35 mouse cellular contexts compared by ENCODE assay signal in genomic region chr4:148609805-148610204, GRCm38 (mm10). TPM values are rescaled to one million over a fixed set of nuclear protein-coding genes. Genes with fewer than 3 reads are reported as not detected.
DNase-seq lines count a peak whose midpoint lies in the region; ATAC-seq and TF ChIP-seq lines count a peak whose summit lies in the region.
"Had no signal": no experiment of that assay in that cellular context is flagged by ENCODE, and none has a peak within 500 bp of the region (broad histone marks: within the 10 kb centered on the region; RNA-seq: fewer than 3 reads in every experiment).

No protein-coding gene starts in this region.

- no peak overlapping the region for H3K4me2 ChIP-seq in kidney, postnatal 0 days (ENCODE audit: low read length)
- H3K4me2 ChIP-seq in CH12.LX (ENCODE audit: insufficient read depth, low read depth, poor library complexity, severe bottlenecking) = no peak overlapping the region
- H3K4me2 ChIP-seq: heart, embryonic 13.5 days; hindbrain, embryonic 14.5 days; midbrain, embryonic 12.5 days; neural tube, embryonic 13.5 days had no signal

- peaks cover 46% of the 10 kb centered on the region for H3K36me3 ChIP-seq in heart, embryonic 10.5 days
- H3K36me3 ChIP-seq in kidney, postnatal 0 days (ENCODE audit: insufficient read depth, low read length) = peaks cover 8% of the 10 kb centered on the region; the same call in 1 of the 2 replicates
- peaks cover 18 to 48% of the 10 kb centered on the region in 2 experiments for H3K36me3 ChIP-seq in CH12.LX (replicated peaks in 1 of 2; ENCODE audit: control insufficient read depth in 1 of 2, insufficient read depth in 1 of 2, low read length in 1 of 2)

- WGBS in heart, embryonic 10.5 days = 88% methylated on average over 5 of the region's 5 CpGs
- 70% methylated on average over 5 of the region's 5 CpGs for WGBS in kidney, postnatal 0 days

- dilution Hi-C loops in CH12.LX (cut with MboI; ENCODE audit: extremely low pct_ligation_motif_present, extremely low pct_unique_long_range_greater_than_20kb, low sequenced_read_pairs) = no loop called here

- TF ChIP-seq POLR2A in CH12.LX (IDR thresholded peaks at IDR 0.05; ENCODE audit: low read depth, low read length) = peak; percentile 11; the same call in 1 of the 2 replicates

- no peak for ATAC-seq in kidney, postnatal 0 days (replicated peaks; ENCODE audit: low FRiP score, low read depth)
- ATAC-seq: forebrain, embryonic 14.5 days; intestine, postnatal 0 days; lung, postnatal 0 days had no signal

- H3K9ac ChIP-seq in kidney, postnatal 0 days (ENCODE audit: low read depth, low read length) = 0 out of 2 replicates have a peak overlapping the region, but pooled peaks have one; percentile 18
- H3K9ac ChIP-seq in CH12.LX (ENCODE audit: insufficient read depth, low read depth) = no peak overlapping the region
- H3K9ac ChIP-seq: heart, embryonic 13.5 days; hindbrain, embryonic 14.5 days; midbrain, embryonic 12.5 days; neural tube, embryonic 13.5 days had no signal

- no peak for TF ChIP-seq CTCF in kidney, postnatal 0 days (IDR thresholded peaks at IDR 0.05; ENCODE audit: low read depth)
- no peak for TF ChIP-seq CTCF in CH12.LX (conservative IDR thresholded peaks at IDR 0.05 in 1 of 2, IDR thresholded peaks at IDR 0.05 in 1 of 2; ENCODE audit: low read depth in 2 of 2, low read length in 2 of 2)

- in situ Hi-C loops in CH12.LX (cut with MboI; ENCODE audit: low pct_ligation_motif_present, low pct_unique_long_range_greater_than_20kb, low sequenced_read_pairs) = loop anchor here (25.0 kb wide), 1 partner anchor 448 kb away; the partner anchor contains the start of genes Fbxo2, Fbxo44 and Fbxo6

- no peaks in the 10 kb centered on the region for H3K27me3 ChIP-seq in heart, embryonic 10.5 days (ENCODE audit: insufficient read depth, poor library complexity, severe bottlenecking)
- H3K27me3 ChIP-seq in kidney, postnatal 0 days (ENCODE audit: insufficient read depth, low read length) = no peaks in the 10 kb centered on the region
- H3K27me3 ChIP-seq in CH12.LX (replicated peaks) = no peaks in the 10 kb centered on the region
- H3K27me3 ChIP-seq: heart, embryonic 13.5 days; megakaryocyte, embryonic 14.5 days; midbrain, embryonic 12.5 days; neural tube, embryonic 13.5 days had no signal

- no peak overlapping the region for H3K4me3 ChIP-seq in heart, embryonic 10.5 days
- no peak overlapping the region for H3K4me3 ChIP-seq in kidney, postnatal 0 days (replicated peaks; ENCODE audit: low read depth, low read length)
- H3K4me3 ChIP-seq in CH12.LX (replicated peaks in 1 of 3; ENCODE audit: low read depth in 2 of 3, low read length in 2 of 3, poor library complexity in 1 of 3) = no peak overlapping the region
- H3K4me3 ChIP-seq: erythroblast, embryonic 14.5 days; heart, adult 2 months; heart, embryonic 13.5 days; layer of hippocampus, adult 2 months; megakaryocyte, embryonic 14.5 days; midbrain, embryonic 12.5 days; neural tube, embryonic 13.5 days had no signal

- peaks cover 11% of the 10 kb centered on the region; the same call in 1 of the 2 replicates for H3K4me1 ChIP-seq in heart, embryonic 10.5 days
- H3K4me1 ChIP-seq in kidney, postnatal 0 days (replicated peaks; ENCODE audit: insufficient read depth, low read length) = 0 out of 2 replicates have a peak, but pooled peaks cover 5% of the 10 kb centered on the region
- H3K4me1 ChIP-seq in CH12.LX (ENCODE audit: control insufficient read depth in 1 of 2, insufficient read depth in 2 of 2) = peaks cover 0 to 5% of the 10 kb centered on the region in 2 experiments; a peak in 1 of 4 replicates
- H3K4me1 ChIP-seq: midbrain, embryonic 12.5 days had no signal

- H3K79me2 ChIP-seq in CH12.LX (replicated peaks; ENCODE audit: control insufficient read depth, extremely low read depth, insufficient read depth, poor library complexity, severe bottlenecking) = no peaks in the 10 kb centered on the region

- DNase-seq in heart, embryonic 10.5 days (ENCODE audit: low spot score) = peak; percentile 62
- DNase-seq in heart, adult 11 months = no peak
- DNase-seq in kidney, postnatal 0 days (ENCODE audit: low spot score) = peak; percentile 22
- no peak for DNase-seq in kidney, postnatal 10 days
- no peak for DNase-seq in CH12.LX (ENCODE audit: extremely low read depth)
- peak; percentile 44 to 59 for DNase-seq in kidney, postnatal 36 days
- no peak for DNase-seq in layer of hippocampus, postnatal 25 days (ENCODE audit: extremely low spot score in 1 of 2, low spot score in 1 of 2)
- DNase-seq: adrenal gland, adult 2 months; adrenal gland, postnatal 36 days; cerebellum, adult 18-20 months; gastrocnemius, postnatal 36 days; heart, adult 2 months; heart, postnatal 10 days; left cerebral cortex, postnatal 4 days; liver; lung, adult 18-20 months; lung, postnatal 4 days; thymus, adult 2 months; thymus, postnatal 36 days had no signal

- no peak overlapping the region for H3K27ac ChIP-seq in heart, embryonic 10.5 days
- H3K27ac ChIP-seq in kidney, postnatal 0 days = 0 out of 2 replicates have a peak overlapping the region, but pooled peaks have one; percentile 61
- no peak overlapping the region for H3K27ac ChIP-seq in CH12.LX (ENCODE audit: insufficient read depth, low read depth)
- H3K27ac ChIP-seq: heart, adult 2 months; hindbrain, embryonic 14.5 days; layer of hippocampus, adult 2 months; midbrain, embryonic 12.5 days; neural tube, embryonic 13.5 days had no signal

- no peak for TF ChIP-seq EP300 in CH12.LX (IDR thresholded peaks at IDR 0.05; ENCODE audit: low read length)

- H3K9me3 ChIP-seq in heart, embryonic 10.5 days = no peaks in the 10 kb centered on the region
- H3K9me3 ChIP-seq in kidney, postnatal 0 days (replicated peaks; ENCODE audit: low read length) = no peaks in the 10 kb centered on the region
- H3K9me3 ChIP-seq in CH12.LX (replicated peaks; ENCODE audit: low read length) = no peaks in the 10 kb centered on the region
- H3K9me3 ChIP-seq: heart, embryonic 13.5 days; megakaryocyte, embryonic 14.5 days; midbrain, embryonic 12.5 days; neural tube, embryonic 13.5 days had no signal

- no peak for TF ChIP-seq RAD21 in CH12.LX (IDR thresholded peaks at IDR 0.05; ENCODE audit: low read depth, low read length)

TF ChIP-seq in CH12.LX, 34 proteins besides CTCF, POLR2A, EP300 and RAD21:
- TF ChIP-seq SIN3A (IDR thresholded peaks at IDR 0.05; ENCODE audit: low read length) (no peak), NRF1 (IDR thresholded peaks at IDR 0.05; ENCODE audit: low read depth, low read length) (no peak), BHLHE40 (IDR thresholded peaks at IDR 0.05; ENCODE audit: low read depth, low read length) (no peak), UBTF (IDR thresholded peaks at IDR 0.05; ENCODE audit: low read depth, low read length) (no peak)
TF ChIP-seq in CH12.LX: peak in this region for 0.

RNA-seq across cellular contexts. Expression of gene Masp2, which starts 7.5 kb away (rescaled TPM):
- polyA plus RNA-seq in heart, embryonic 10.5 days (2016; fragmentation: Nextera tagmentation; extraction: Ambion mirVana) = 0.27 and 0.82 TPM in 2 replicates
- polyA plus RNA-seq in kidney, postnatal 0 days (2015; fragmentation: Nextera tagmentation; extraction: Ambion mirVana) = 0.15 TPM in 1 of 2 replicates, not detected in the other
- total RNA-seq in CH12.LX (2012; rRNA removed) (0.85 and 1.3 TPM in 2 replicates), CH12.LX (2014; rRNA removed) (0.11 TPM in 1 of 2 replicates, not detected in the other)
- 0.21 TPM in 1 of 2 replicates, not detected in the other for polyA plus RNA-seq in CH12.LX (2012; ENCODE audit: insufficient read length, low read depth)
- 1 to 10 TPM; 3.0 to 3.9 TPM for total RNA-seq in layer of hippocampus, postnatal 25 days (2021)
- polyA plus RNA-seq: forebrain, embryonic 14.5 days; heart, embryonic 13.5 days; intestine, postnatal 0 days; lung, postnatal 0 days; midbrain, embryonic 12.5 days; midbrain, postnatal 0 days had no signal

RNA-seq across cellular contexts. Expression of gene Tardbp, which starts 17.0 kb away (rescaled TPM):
- 238 and 301 TPM in 2 replicates for polyA plus RNA-seq in heart, embryonic 10.5 days (2016; fragmentation: Nextera tagmentation; extraction: Ambion mirVana)
- 241 and 281 TPM in 2 replicates for polyA plus RNA-seq in kidney, postnatal 0 days (2015; fragmentation: Nextera tagmentation; extraction: Ambion mirVana)
- total RNA-seq in CH12.LX (2012; rRNA removed) (176 and 238 TPM in 2 replicates), CH12.LX (2014; rRNA removed) (341 and 403 TPM in 2 replicates)
- 617 and 618 TPM in 2 replicates for polyA plus RNA-seq in CH12.LX (2012; ENCODE audit: insufficient read length, low read depth)
- 100 to 1,000 TPM; 188 to 216 TPM for total RNA-seq in layer of hippocampus, postnatal 25 days (2021)

RNA-seq across cellular contexts. Expression of gene Srm, which starts 18.5 kb away (rescaled TPM):
- 197 and 306 TPM in 2 replicates for polyA plus RNA-seq in heart, embryonic 10.5 days (2016; fragmentation: Nextera tagmentation; extraction: Ambion mirVana)
- polyA plus RNA-seq in kidney, postnatal 0 days (2015; fragmentation: Nextera tagmentation; extraction: Ambion mirVana) = 122 and 125 TPM in 2 replicates
- total RNA-seq in CH12.LX (2012; rRNA removed) (151 and 213 TPM in 2 replicates), CH12.LX (2014; rRNA removed) (127 and 136 TPM in 2 replicates)
- 521 and 640 TPM in 2 replicates for polyA plus RNA-seq in CH12.LX (2012; ENCODE audit: insufficient read length, low read depth)
- 10 to 100 TPM; 70.5 to 78.1 TPM for total RNA-seq in layer of hippocampus, postnatal 25 days (2021)

RNA-seq across cellular contexts. Expression of gene Gm572, which starts 33.3 kb away (rescaled TPM):
- polyA plus RNA-seq in heart, embryonic 10.5 days (2016; fragmentation: Nextera tagmentation; extraction: Ambion mirVana) = not detected in 2 replicates
- polyA plus RNA-seq in kidney, postnatal 0 days (2015; fragmentation: Nextera tagmentation; extraction: Ambion mirVana) = not detected in 2 replicates
- total RNA-seq in CH12.LX (2012; rRNA removed) (not detected in 2 replicates), CH12.LX (2014; rRNA removed) (not detected in 2 replicates)
- not detected in 2 replicates for polyA plus RNA-seq in CH12.LX (2012; ENCODE audit: insufficient read length, low read depth)
- total RNA-seq in layer of hippocampus, postnatal 25 days (2021) = not detected
- total RNA-seq: adrenal gland, adult 2 months; adrenal gland, postnatal 36 days; hematopoietic stem cell, adult 5-6 weeks; layer of hippocampus, adult 2 months; layer of hippocampus, postnatal 14 days; left cerebral cortex, postnatal 4 days had no signal
- polyA plus RNA-seq: brain, embryonic 14.5 days; cortical plate, adult 2 months; erythroblast, embryonic 14.5 days; forebrain, embryonic 14.5 days; frontal cortex, adult 2 months; hindbrain, embryonic 14.5 days; intestine, postnatal 0 days; lung, postnatal 0 days; midbrain, embryonic 12.5 days; midbrain, postnatal 0 days; neural tube, embryonic 13.5 days had no signal

RNA-seq across cellular contexts. Expression of gene Exosc10, which starts 51.6 kb away (rescaled TPM):
- polyA plus RNA-seq in heart, embryonic 10.5 days (2016; fragmentation: Nextera tagmentation; extraction: Ambion mirVana) = 82.7 and 90.1 TPM in 2 replicates
- polyA plus RNA-seq in kidney, postnatal 0 days (2015; fragmentation: Nextera tagmentation; extraction: Ambion mirVana) = 52.4 and 57.4 TPM in 2 replicates
- total RNA-seq in CH12.LX (2012; rRNA removed) (61.8 and 75.4 TPM in 2 replicates), CH12.LX (2014; rRNA removed) (36.7 and 40.1 TPM in 2 replicates)
- 90.7 and 108 TPM in 2 replicates for polyA plus RNA-seq in CH12.LX (2012; ENCODE audit: insufficient read length, low read depth)
- 10 to 100 TPM; 45.2 to 50.8 TPM for total RNA-seq in layer of hippocampus, postnatal 25 days (2021)

Comparison
In these comparisons a context has a peak if more than half of its experiments do, and no peak if none do; other contexts are left out.
1. DNase-seq: peak in heart, embryonic 10.5 days (single experiment), kidney, postnatal 0 days (single experiment) and kidney, postnatal 36 days (2 of 2); none in heart, adult 11 months (single experiment), kidney, postnatal 10 days (single experiment), CH12.LX (single experiment) and layer of hippocampus, postnatal 25 days (0 of 2).